Mouse (Mus musculus) thymus, adult 2 months (tissue): ENCODE measurements around the gene Adamts18. TPM values are rescaled to one million over a fixed set of nuclear protein-coding genes. Genes with fewer than 3 reads are reported as not detected.

Experiments used
- DNase-seq: peaks from one replicate; pipeline ENCODE4 v3.0.0; 2021
- H3K27ac ChIP-seq: fragments of 200-500 bp; 2 replicates; pipeline ENCODE4 v1.5.1; 2012; ENCODE audit warnings: low read length, control low read depth; ENCODE audit not compliant: control insufficient read depth, insufficient read depth
- H3K27me3 ChIP-seq: fragments of 200-500 bp; 2 replicates; pipeline ENCODE4 v1.6.1; 2012; ENCODE audit warnings: mild to moderate bottlenecking, low read length, moderate library complexity, mixed read lengths; ENCODE audit not compliant: control insufficient read depth, insufficient read depth
- H3K36me3 ChIP-seq: fragments of 200-500 bp; 2 replicates; pipeline ENCODE4 v1.6.1; 2012; ENCODE audit warnings: mild to moderate bottlenecking, low read length, moderate library complexity; ENCODE audit not compliant: control insufficient read depth, insufficient read depth
- H3K4me1 ChIP-seq: fragments of 200-500 bp; replicated peaks from 2 replicates; pipeline ENCODE4 v1.6.1; 2012; ENCODE audit warnings: low read length; ENCODE audit not compliant: control insufficient read depth, insufficient read depth
- H3K4me3 ChIP-seq: fragments of 200-500 bp; 2 replicates; pipeline ENCODE4 v1.5.1; 2012; ENCODE audit warnings: mild to moderate bottlenecking, low read length, control low read depth, moderate library complexity; ENCODE audit not compliant: control insufficient read depth, insufficient read depth
- CTCF ChIP-seq: fragments of 200-500 bp; IDR thresholded peaks from 2 replicates; pipeline ENCODE4 v1.5.1; 2012; ENCODE audit warnings: mild to moderate bottlenecking, control low read depth, low read length, moderate library complexity, borderline replicate concordance; ENCODE audit not compliant: control insufficient read depth, poor library complexity, insufficient read depth; ENCODE audit errors: extremely low read depth
- POLR2A ChIP-seq: fragments of 200-500 bp; IDR thresholded peaks from 2 replicates; pipeline ENCODE4 v1.6.1; 2012; ENCODE audit warnings: mild to moderate bottlenecking, low read length, control low read depth, moderate library complexity; ENCODE audit not compliant: control insufficient read depth, poor library complexity, insufficient read depth; ENCODE audit errors: extremely low read depth
- WGBS: fragments of 180-500 bp; shearing (Covaris S2); methylation state at CpG from one replicate; pipeline ENCODE4 v1.1.7; 2018; 5-methylcytosine and 5-hydroxymethylcytosine counted together
- polyA plus RNA-seq: library from polyadenylated mRNA; depleted of rRNA; stranded (reverse); fragments of >200 nt; gene quantifications from 2 replicates; pipeline ENCODE4 v1.2.3, GENCODE M21; 2012

Gene Adamts18
- polyA plus RNA-seq, 1 experiment = 0.74 TPM

- Histone ChIP-seq H3K27me3 (no peaks in the 10 kb centered on the region), H3K27ac (no peak overlapping the region), H3K4me1 (no peaks in the 10 kb centered on the region), H3K4me3 (no peak overlapping the region), H3K36me3 (no peaks in the 10 kb centered on the region)
- DNase-seq = no peak
- no peak for TF ChIP-seq CTCF
- TF ChIP-seq POLR2A = no peak
- no CpG with 5 or more reads among the region's 13 CpGs for WGBS
These were observed 56.7 kb downstream of the Adamts18 start for GRCm38 (mm10) chr8:113791856-113792255.

GRCm38 (mm10) chr8:113791061-113791460, 57.5 kb downstream of the Adamts18 start:
- Histone ChIP-seq H3K27me3 (no peaks in the 10 kb centered on the region), H3K4me1 (no peaks in the 10 kb centered on the region), H3K4me3 (no peak overlapping the region), H3K36me3 (no peaks in the 10 kb centered on the region), H3K27ac (no peak overlapping the region)
- no peak for TF ChIP-seq CTCF
- TF ChIP-seq POLR2A = no peak
- WGBS = no CpG with 5 or more reads among the region's 3 CpGs
- no peak for DNase-seq

GRCm38 (mm10) chr8:113783711-113784110, 64.8 kb downstream of the Adamts18 start:
- Histone ChIP-seq H3K4me1 (no peaks in the 10 kb centered on the region), H3K36me3 (no peaks in the 10 kb centered on the region), H3K27ac (no peak overlapping the region), H3K27me3 (no peaks in the 10 kb centered on the region), H3K4me3 (no peak overlapping the region)
- no peak for DNase-seq
- no CpG with 5 or more reads among the region's 3 CpGs for WGBS
- TF ChIP-seq POLR2A (no peak), CTCF (no peak)

- DNase-seq = no peak
These were observed 67.0 kb downstream of the Adamts18 start for GRCm38 (mm10) chr8:113781554-113781953.

GRCm38 (mm10) chr8:113775361-113775760, 73.2 kb downstream of the Adamts18 start:
- no peaks in the 10 kb centered on the region for H3K27me3 ChIP-seq
- no peaks in the 10 kb centered on the region for H3K36me3 ChIP-seq
- DNase-seq = no peak
- H3K27ac ChIP-seq = no peak overlapping the region
- no peaks in the 10 kb centered on the region for H3K4me1 ChIP-seq
- 84% methylated on average over 6 of the region's 6 CpGs for WGBS
- no peak for TF ChIP-seq POLR2A
- no peak for TF ChIP-seq CTCF
- no peak overlapping the region for H3K4me3 ChIP-seq

More at GRCm38 (mm10) chr8:113781554-113781953, 67.0 kb downstream of the Adamts18 start:
- no peak overlapping the region for H3K4me3 ChIP-seq
- WGBS = 69% methylated on average over 2 of the region's 2 CpGs
- no peaks in the 10 kb centered on the region for H3K36me3 ChIP-seq
- no peak overlapping the region for H3K27ac ChIP-seq
- no peaks in the 10 kb centered on the region for H3K4me1 ChIP-seq
- H3K27me3 ChIP-seq = no peaks in the 10 kb centered on the region
- TF ChIP-seq CTCF (no peak), POLR2A (no peak)

GRCm38 (mm10) chr8:113768861-113769410, 79.6 kb downstream of the Adamts18 start:
- Histone ChIP-seq H3K4me3 (no peak overlapping the region), H3K4me1 (no peaks in the 10 kb centered on the region)
- WGBS = 90% methylated on average over 8 of the region's 8 CpGs

GRCm38 (mm10) chr8:113765121-113765520, 83.4 kb downstream of the Adamts18 start:
- no peaks in the 10 kb centered on the region for H3K27me3 ChIP-seq
- WGBS = 95% methylated on average over 4 of the region's 4 CpGs
- H3K36me3 ChIP-seq = no peaks in the 10 kb centered on the region
- TF ChIP-seq CTCF = no peak
- TF ChIP-seq POLR2A = no peak
- H3K27ac ChIP-seq = no peak overlapping the region
- H3K4me1 ChIP-seq = no peaks in the 10 kb centered on the region
- H3K4me3 ChIP-seq = no peak overlapping the region
- no peak for DNase-seq

More at GRCm38 (mm10) chr8:113768861-113769410, 79.6 kb downstream of the Adamts18 start:
- no peaks in the 10 kb centered on the region for H3K36me3 ChIP-seq
- no peaks in the 10 kb centered on the region for H3K27me3 ChIP-seq
- no peak for DNase-seq
- TF ChIP-seq CTCF (no peak), POLR2A (no peak)
- H3K27ac ChIP-seq = no peak overlapping the region
